Mouse (Mus musculus): ENCODE measurements around the gene Gm6370.
"Not testable (repeated sequence)": the region's sequence is repeated elsewhere in the genome, so short reads cannot be mapped to it uniquely, and the experiment has no call there.

Gene Gm6370

GRCm38 (mm10) chr5:146491063-146491462 is at the start of gene Gm6370:
TSS of gene Gm6370 (plus strand) at chr5:146491363.
- in situ Hi-C loops (cut with MboI, MseI), result loop anchor here (5.0 kb wide), 1 partner anchor 36 kb away; the partner anchor contains the start of gene Gm3404

- in situ Hi-C loops (cut with MboI, MseI), result no loop called here
These were observed 48.4 kb upstream of the Gm6370 start for GRCm38 (mm10) chr5:146442767-146443166.

- in situ Hi-C loops (cut with MboI, MseI), result no loop called here
These were observed 44.5 kb upstream of the Gm6370 start for GRCm38 (mm10) chr5:146446633-146447032.

GRCm38 (mm10) chr5:146451592-146452254 is 39.4 kb upstream of the Gm6370 start:
- in situ Hi-C loops (cut with MboI, MseI), result no loop called here

- in situ Hi-C loops (cut with MboI, MseI), result no loop called here
These were observed 37.6 kb upstream of the Gm6370 start for GRCm38 (mm10) chr5:146453556-146453955.

GRCm38 (mm10) chr5:146461612-146462011 is 29.6 kb upstream of the Gm6370 start:
- in situ Hi-C loops (cut with MboI, MseI), result loop anchor here (10.0 kb wide), 1 partner anchor 1397 kb away; no protein-coding TSS in a partner anchor

GRCm38 (mm10) chr5:146466663-146467062 is 24.5 kb upstream of the Gm6370 start:
- in situ Hi-C loops (cut with MboI, MseI), result loop anchor here (10.0 kb wide), 1 partner anchor 1402 kb away; no protein-coding TSS in a partner anchor

- in situ Hi-C loops (cut with MboI, MseI), result loop anchor here (10.0 kb wide), 1 partner anchor 1404 kb away; no protein-coding TSS in a partner anchor
These were observed 22.9 kb upstream of the Gm6370 start for GRCm38 (mm10) chr5:146468311-146468710.

GRCm38 (mm10) chr5:146470821-146471220 is 20.3 kb upstream of the Gm6370 start:
- in situ Hi-C loops (cut with MboI, MseI), result no loop called here

- in situ Hi-C loops (cut with MboI, MseI), result no loop called here
These were observed 19.9 kb upstream of the Gm6370 start for GRCm38 (mm10) chr5:146471311-146471710.

- in situ Hi-C loops (cut with MboI, MseI), result no loop called here
These were observed 19.3 kb upstream of the Gm6370 start for GRCm38 (mm10) chr5:146471821-146472220.

- in situ Hi-C loops (cut with MboI, MseI), result not testable (repeated sequence)
These were observed 11.6 kb upstream of the Gm6370 start for GRCm38 (mm10) chr5:146479564-146479963.

- in situ Hi-C loops (cut with MboI, MseI), result loop anchor here (5.0 kb wide), 1 partner anchor 324 kb away; no protein-coding TSS in a partner anchor
These were observed 9.5 kb upstream of the Gm6370 start, which contains the start of gene Gm6408 for GRCm38 (mm10) chr5:146481665-146482064. TSS of gene Gm6408 (plus strand) at chr5:146481965.

- in situ Hi-C loops (cut with MboI, MseI), result not testable (repeated sequence)
These were observed 2.2 kb upstream of the Gm6370 start for GRCm38 (mm10) chr5:146488959-146489358.

GRCm38 (mm10) chr5:146502099-146502498 is 10.9 kb downstream of the Gm6370 start, which contains the start of gene 4930449I24Rik:
TSS of gene 4930449I24Rik (plus strand) at chr5:146502399.
- in situ Hi-C loops (cut with MboI, MseI), result not testable (repeated sequence)

GRCm38 (mm10) chr5:146513823-146514222 is 22.7 kb downstream of the Gm6370 start, which contains the start of gene Gm3402:
TSS of gene Gm3402 (plus strand) at chr5:146514123.
- in situ Hi-C loops (cut with MboI, MseI), result not testable (repeated sequence)

- in situ Hi-C loops (cut with MboI, MseI), result loop anchor here (5.0 kb wide), 1 partner anchor 33 kb away; the partner anchor contains the start of gene Gm6370
These were observed 34.3 kb downstream of the Gm6370 start, which contains the start of gene Gm3404 for GRCm38 (mm10) chr5:146525501-146525900. TSS of gene Gm3404 (plus strand) at chr5:146525801.

- in situ Hi-C loops (cut with MboI, MseI), result not testable (repeated sequence)
These were observed 46.2 kb downstream of the Gm6370 start, which contains the start of gene Gm3409 for GRCm38 (mm10) chr5:146537347-146537746. TSS of gene Gm3409 (plus strand) at chr5:146537647.

Data from regulatory T cell (primary cell).